7 mouse cellular contexts compared by ENCODE assay signal in genomic region chr3:133090247-133091120, GRCm38 (mm10). TPM values are rescaled to one million over a fixed set of nuclear protein-coding genes. Genes with fewer than 3 reads are reported as not detected.
DNase-seq lines count a peak whose midpoint lies in the region; ATAC-seq and TF ChIP-seq lines count a peak whose summit lies in the region.

No protein-coding gene starts in this region.

- TF ChIP-seq POLR2A in testis, adult 2 months (IDR thresholded peaks at IDR 0.05; ENCODE audit: control insufficient read depth, low read depth, low read length) = no peak

- H3K9me3 ChIP-seq in embryonic facial prominence, embryonic 15.5 days (replicated peaks) = no peaks in the 10 kb centered on the region
- no peaks in the 10 kb centered on the region for H3K9me3 ChIP-seq in liver, embryonic 11.5 days (ENCODE audit: control insufficient read depth, low read length)
- H3K9me3 ChIP-seq in stomach, postnatal 0 days (ENCODE audit: control insufficient read depth, low read length) = no peaks in the 10 kb centered on the region

- peak overlapping the region; percentile 59 for H3K4me2 ChIP-seq in embryonic facial prominence, embryonic 15.5 days (replicated peaks)
- peak overlapping the region; percentile 67 for H3K4me2 ChIP-seq in liver, embryonic 11.5 days
- H3K4me2 ChIP-seq in stomach, postnatal 0 days (replicated peaks; ENCODE audit: low read depth) = peak overlapping the region; percentile 74

- TF ChIP-seq CTCF in testis, adult 2 months (IDR thresholded peaks at IDR 0.05; ENCODE audit: control insufficient read depth, insufficient read depth, insufficient replicate concordance, low read depth, low read length) = no peak
- TF ChIP-seq CTCF in stomach, postnatal 0 days (IDR thresholded peaks at IDR 0.05; ENCODE audit: low read depth) = no peak

- 5% methylated on average over 11 of the region's 11 CpGs for WGBS in embryonic facial prominence, embryonic 15.5 days
- WGBS in liver, embryonic 11.5 days = 10% methylated on average over 11 of the region's 11 CpGs
- WGBS in stomach, postnatal 0 days = 4% methylated on average over 11 of the region's 11 CpGs

- DNase-seq in testis, postnatal 14 days (ENCODE audit: low spot score) = no peak
- no peak for DNase-seq in liver, embryonic 11.5 days (ENCODE audit: low spot score)
- DNase-seq in stomach, postnatal 0 days (ENCODE audit: low spot score) = no peak
- DNase-seq in urinary bladder, postnatal 4 days (ENCODE audit: low spot score in 2 of 2) = no peak

- ATAC-seq in embryonic facial prominence, embryonic 15.5 days (ENCODE audit: insufficient number of reproducible peaks, low FRiP score, low TSS enrichment, low read depth) = no peak
- ATAC-seq in liver, embryonic 11.5 days (replicated peaks; ENCODE audit: low FRiP score) = no peak
- ATAC-seq in stomach, postnatal 0 days (ENCODE audit: low FRiP score, low TSS enrichment) = no peak
- no peak for ATAC-seq in erythroid progenitor cell, adult 5-6 weeks (replicated peaks; ENCODE audit: low FRiP score, poor library complexity, severe bottlenecking)

- H3K4me1 ChIP-seq in testis, adult 2 months (ENCODE audit: control insufficient read depth, insufficient read depth, low read length) = no peaks in the 10 kb centered on the region
- H3K4me1 ChIP-seq in embryonic facial prominence, embryonic 15.5 days = peaks cover 22% of the 10 kb centered on the region
- peaks cover 8% of the 10 kb centered on the region for H3K4me1 ChIP-seq in liver, embryonic 11.5 days (replicated peaks; ENCODE audit: control insufficient read depth, insufficient read depth, low read length)
- H3K4me1 ChIP-seq in stomach, postnatal 0 days (replicated peaks; ENCODE audit: control insufficient read depth, insufficient read depth) = no peaks in the 10 kb centered on the region

- H3K9ac ChIP-seq in embryonic facial prominence, embryonic 15.5 days = peak overlapping the region; percentile 88
- H3K9ac ChIP-seq in liver, embryonic 11.5 days (ENCODE audit: low read depth, low read length) = peak overlapping the region; percentile 99
- peak overlapping the region; percentile 94 for H3K9ac ChIP-seq in stomach, postnatal 0 days (ENCODE audit: low read length)

- peak overlapping the region; percentile 97 for H3K4me3 ChIP-seq in testis, adult 2 months (ENCODE audit: control insufficient read depth, low read depth, low read length)
- H3K4me3 ChIP-seq in embryonic facial prominence, embryonic 15.5 days (replicated peaks) = peak overlapping the region; percentile 78
- H3K4me3 ChIP-seq in liver, embryonic 11.5 days (ENCODE audit: low read depth, low read length) = peak overlapping the region; percentile 90
- peak overlapping the region; percentile 98 for H3K4me3 ChIP-seq in stomach, postnatal 0 days (ENCODE audit: low read depth, low read length)

- no peaks in the 10 kb centered on the region for H3K36me3 ChIP-seq in testis, adult 2 months (ENCODE audit: control insufficient read depth, insufficient read depth, low read length)
- no peaks in the 10 kb centered on the region for H3K36me3 ChIP-seq in embryonic facial prominence, embryonic 15.5 days
- no peaks in the 10 kb centered on the region for H3K36me3 ChIP-seq in liver, embryonic 11.5 days (ENCODE audit: control insufficient read depth, insufficient read depth, low read length)
- no peaks in the 10 kb centered on the region for H3K36me3 ChIP-seq in stomach, postnatal 0 days (ENCODE audit: control insufficient read depth, insufficient read depth, low read length)

- no peaks in the 10 kb centered on the region for H3K27me3 ChIP-seq in testis, adult 2 months (ENCODE audit: control insufficient read depth, insufficient read depth, low read length)
- H3K27me3 ChIP-seq in embryonic facial prominence, embryonic 15.5 days = no peaks in the 10 kb centered on the region
- H3K27me3 ChIP-seq in liver, embryonic 11.5 days (replicated peaks; ENCODE audit: control insufficient read depth, insufficient read depth, low read length) = no peaks in the 10 kb centered on the region
- no peaks in the 10 kb centered on the region for H3K27me3 ChIP-seq in stomach, postnatal 0 days (ENCODE audit: control insufficient read depth, insufficient read depth, low read length)

- no peak overlapping the region for H3K27ac ChIP-seq in testis, adult 2 months (ENCODE audit: control insufficient read depth, insufficient read depth, low read depth, low read length)
- peak overlapping the region; percentile 99 for H3K27ac ChIP-seq in embryonic facial prominence, embryonic 15.5 days (replicated peaks)
- H3K27ac ChIP-seq in liver, embryonic 11.5 days (ENCODE audit: low read depth, low read length) = peak overlapping the region; percentile 94
- no peak overlapping the region for H3K27ac ChIP-seq in stomach, postnatal 0 days (replicated peaks)

- no peak for TF ChIP-seq EP300 in stomach, postnatal 0 days (optimal IDR thresholded peaks at IDR 0.05)

RNA-seq across cellular contexts. Expression of gene Ints12, which starts 1.2 kb away (rescaled TPM):
- 12.6 and 13.6 TPM in 2 replicates for polyA plus RNA-seq in testis, adult 2 months (2012; rRNA removed)
- polyA plus RNA-seq in embryonic facial prominence, embryonic 15.5 days (2015; fragmentation: Nextera tagmentation; extraction: Ambion mirVana) = 19.7 and 19.8 TPM in 2 replicates
- polyA plus RNA-seq in liver, embryonic 11.5 days (2014; fragmentation: Nextera tagmentation; extraction: Ambion mirVana) = 17.6 and 19.0 TPM in 2 replicates
- polyA plus RNA-seq in stomach, postnatal 0 days (2015; fragmentation: Nextera tagmentation; extraction: Ambion mirVana) = 13.7 and 14.2 TPM in 2 replicates
- total RNA-seq in erythroid progenitor cell, adult 5-6 weeks (2015; ENCODE audit: low replicate concordance) = 8.0 and 19.5 TPM in 2 replicates
- 14.2 and 18.7 TPM in 2 replicates for total RNA-seq in erythroid progenitor cell, adult 5-6 weeks (2017; ENCODE audit: low replicate concordance)

RNA-seq across cellular contexts. Expression of gene Gstcd, which starts 1.3 kb away (rescaled TPM):
- 18.7 and 21.8 TPM in 2 replicates for polyA plus RNA-seq in testis, adult 2 months (2012; rRNA removed)
- polyA plus RNA-seq in embryonic facial prominence, embryonic 15.5 days (2015; fragmentation: Nextera tagmentation; extraction: Ambion mirVana) = 6.1 and 6.8 TPM in 2 replicates
- polyA plus RNA-seq in liver, embryonic 11.5 days (2014; fragmentation: Nextera tagmentation; extraction: Ambion mirVana) = 8.4 and 9.0 TPM in 2 replicates
- 2.5 and 2.8 TPM in 2 replicates for polyA plus RNA-seq in stomach, postnatal 0 days (2015; fragmentation: Nextera tagmentation; extraction: Ambion mirVana)
- 5.8 and 9.6 TPM in 2 replicates for total RNA-seq in erythroid progenitor cell, adult 5-6 weeks (2015; ENCODE audit: low replicate concordance)
- 9.9 and 14.3 TPM in 2 replicates for total RNA-seq in erythroid progenitor cell, adult 5-6 weeks (2017; ENCODE audit: low replicate concordance)

Comparison
In these comparisons a context has a peak if more than half of its experiments do, and no peak if none do; other contexts are left out.
1. H3K27ac ChIP-seq: peak in embryonic facial prominence, embryonic 15.5 days (single experiment) and liver, embryonic 11.5 days (single experiment); none in testis, adult 2 months (single experiment) and stomach, postnatal 0 days (single experiment).
2. Peak in every context shown above with its lines, with median percentiles within 50 percentile points of each other: H3K4me3 ChIP-seq, H3K4me2 ChIP-seq and H3K9ac ChIP-seq.